Mouse (Mus musculus) embryonic facial prominence, embryonic 14.5 days (tissue): ENCODE data around the gene Cdk2ap1. TPM values are rescaled to one million over a fixed set of nuclear protein-coding genes. Genes with fewer than 3 reads are reported as not detected.
A peak's percentile ranks its signal among the peaks of the same experiment; 100 is the strongest.
"Not testable (repeated sequence)": the region's sequence is repeated elsewhere in the genome, so short reads cannot be mapped to it uniquely, and the experiment has no call there.

Experiments
- ATAC-seq: fragments of 200-750 bp; cut with Nextera tagmentation; 2 replicates; pipeline ENCODE4 v1.8.0; 2017; ENCODE audit warnings: low read depth, moderate number of reproducible peaks, moderate TSS enrichment
- DNase-seq: peaks from one replicate; pipeline ENCODE4 v3.0.0-alpha.2; 2015; ENCODE audit warnings: low spot score
- H3K27ac ChIP-seq: fragments of 300-500 bp; sonication (generic); replicated peaks from 2 replicates; pipeline ENCODE4 v1.5.1; 2014; ENCODE audit warnings: low read depth, mild to moderate bottlenecking, low read length, moderate library complexity
- H3K27me3 ChIP-seq: fragments of 300-500 bp; sonication (generic); replicated peaks from 2 replicates; pipeline ENCODE4 v1.6.1; 2014; ENCODE audit warnings: low read length; ENCODE audit not compliant: control insufficient read depth, insufficient read depth
- H3K36me3 ChIP-seq: fragments of 300-500 bp; sonication (generic); 2 replicates; pipeline ENCODE4 v1.6.1; 2014; ENCODE audit warnings: low read length, mixed read lengths; ENCODE audit not compliant: control insufficient read depth, insufficient read depth
- H3K4me1 ChIP-seq: fragments of 300-500 bp; sonication (generic); 2 replicates; pipeline ENCODE4 v1.6.1; 2014; ENCODE audit warnings: antibody characterized with exemption, low read length; ENCODE audit not compliant: control insufficient read depth, insufficient read depth
- H3K4me2 ChIP-seq: fragments of 300-500 bp; sonication (generic); 2 replicates; pipeline ENCODE4 v1.6.1; 2014; ENCODE audit warnings: low read depth, mild to moderate bottlenecking, low read length, moderate library complexity, mixed read lengths
- H3K4me3 ChIP-seq: fragments of 300-500 bp; sonication (generic); 2 replicates; pipeline ENCODE4 v1.5.1; 2014; ENCODE audit warnings: low read depth, mild to moderate bottlenecking, low read length
- H3K9ac ChIP-seq: fragments of 300-500 bp; sonication (generic); 2 replicates; pipeline ENCODE4 v1.6.1; 2014; ENCODE audit warnings: low read depth, mild to moderate bottlenecking, low read length, moderate library complexity, mixed read lengths
- H3K9me3 ChIP-seq: fragments of 300-500 bp; sonication (generic); 2 replicates; pipeline ENCODE4 v1.6.1; 2016; ENCODE audit warnings: low read length; ENCODE audit not compliant: control insufficient read depth
- WGBS: fragments of 180-500 bp; shearing (Covaris S2); extraction: QIAGEN DNeasy Blood & Tissue Kit; methylation state at CpG from one replicate; pipeline ENCODE4 v1.1.7; 2014; 5-methylcytosine and 5-hydroxymethylcytosine counted together
- polyA plus RNA-seq: library from polyadenylated mRNA; unstranded; fragments of >200 nt; fragmentation: Nextera tagmentation; extraction: Ambion mirVana; gene quantifications from 2 replicates; pipeline ENCODE4 v1.2.1, GENCODE M21; 2014

The Cdk2ap1 gene
- polyA plus RNA-seq, 1 experiment from 2014 or later, result 69.7 TPM

DNA sequence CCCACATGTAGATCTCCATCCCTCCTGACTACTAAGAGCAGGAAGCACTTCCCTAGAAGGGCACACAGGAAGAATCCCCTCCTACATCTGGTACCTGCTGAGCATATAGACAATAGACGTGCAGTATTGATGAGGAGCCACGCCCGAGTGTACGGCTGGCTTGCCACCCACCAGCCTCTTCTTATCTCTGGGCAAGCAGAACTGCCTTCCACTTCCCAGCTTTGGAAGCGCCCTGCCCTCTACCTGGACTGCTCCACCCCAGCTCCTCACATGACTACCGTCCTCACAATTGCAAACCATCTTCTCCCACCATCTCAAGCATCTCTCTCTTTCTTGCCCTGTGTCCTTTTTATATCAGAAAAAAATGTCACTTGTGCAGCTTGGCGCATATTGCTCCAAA lies 45.2 kb downstream of the Cdk2ap1 start:
- Histone ChIP-seq H3K27me3 (no peaks in the 10 kb centered on the region), H3K9ac (no peak overlapping the region), H3K9me3 (no peaks in the 10 kb centered on the region), H3K4me2 (no peak overlapping the region), H3K4me3 (no peak overlapping the region), H3K36me3 (peaks cover 58% of the 10 kb centered on the region), H3K27ac (no peak overlapping the region), H3K4me1 (no peaks in the 10 kb centered on the region)
- DNase-seq (no peak), ATAC-seq (no peak)
- WGBS, result 92% methylated on average over 7 of the region's 7 CpGs

DNA sequence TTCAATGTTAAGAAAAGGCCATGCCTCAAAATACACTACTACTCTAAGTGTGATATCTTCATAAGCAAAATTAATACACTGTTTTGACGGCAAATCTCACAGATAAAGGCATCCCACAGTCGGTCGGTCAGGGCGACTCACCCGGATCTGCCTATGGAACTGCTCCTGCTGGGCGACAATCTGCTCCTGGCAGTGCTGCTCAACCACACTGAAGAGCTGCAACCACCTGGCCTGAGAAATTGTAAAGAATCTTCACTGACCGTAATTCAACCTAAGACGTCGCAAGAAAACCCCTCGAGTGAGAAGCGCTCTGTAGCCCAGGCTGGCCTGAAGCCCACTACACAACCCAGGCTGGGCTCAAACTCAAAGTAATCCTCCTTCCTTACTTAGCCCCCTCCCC lies 46.9 kb downstream of the Cdk2ap1 start:
- H3K9ac ChIP-seq, result no peak overlapping the region
- no peak overlapping the region for H3K4me2 ChIP-seq
- no peak overlapping the region for H3K4me3 ChIP-seq
- ATAC-seq (no peak), DNase-seq (no peak)
- no peak overlapping the region for H3K27ac ChIP-seq
- WGBS, result 88% methylated on average over 11 of the region's 11 CpGs
- peaks cover 64% of the 10 kb centered on the region for H3K36me3 ChIP-seq
- H3K27me3 ChIP-seq, result no peaks in the 10 kb centered on the region
- peaks cover 5% of the 10 kb centered on the region for H3K9me3 ChIP-seq
- no peaks in the 10 kb centered on the region for H3K4me1 ChIP-seq

DNA sequence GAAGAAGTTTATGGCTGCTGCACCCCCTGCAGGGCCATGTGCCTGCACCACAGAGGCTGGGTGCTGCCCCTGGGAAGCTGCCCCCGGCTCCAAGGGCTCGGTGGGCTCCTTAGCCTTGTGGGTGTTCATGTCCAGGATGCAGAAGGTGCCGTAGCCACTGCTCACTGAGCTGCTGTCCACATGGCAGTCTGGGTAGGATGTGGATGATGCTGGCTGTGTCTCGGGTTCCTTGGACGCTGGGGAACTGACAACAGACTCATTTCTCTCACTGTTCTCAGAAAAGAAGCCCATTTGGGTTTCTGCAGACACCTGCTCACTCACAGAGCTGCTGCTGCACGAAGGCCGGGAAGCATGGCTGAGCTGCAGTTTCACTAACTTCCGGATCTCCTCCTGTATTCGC lies 47.4 kb downstream of the Cdk2ap1 start:
- 91% methylated on average over 9 of the region's 9 CpGs for WGBS
- Histone ChIP-seq H3K9ac (no peak overlapping the region), H3K36me3 (peaks cover 67% of the 10 kb centered on the region), H3K4me2 (no peak overlapping the region), H3K27me3 (no peaks in the 10 kb centered on the region), H3K4me1 (no peaks in the 10 kb centered on the region), H3K4me3 (no peak overlapping the region), H3K9me3 (peaks cover 5% of the 10 kb centered on the region), H3K27ac (no peak overlapping the region)
- DNase-seq, result no peak
- no peak for ATAC-seq

DNA sequence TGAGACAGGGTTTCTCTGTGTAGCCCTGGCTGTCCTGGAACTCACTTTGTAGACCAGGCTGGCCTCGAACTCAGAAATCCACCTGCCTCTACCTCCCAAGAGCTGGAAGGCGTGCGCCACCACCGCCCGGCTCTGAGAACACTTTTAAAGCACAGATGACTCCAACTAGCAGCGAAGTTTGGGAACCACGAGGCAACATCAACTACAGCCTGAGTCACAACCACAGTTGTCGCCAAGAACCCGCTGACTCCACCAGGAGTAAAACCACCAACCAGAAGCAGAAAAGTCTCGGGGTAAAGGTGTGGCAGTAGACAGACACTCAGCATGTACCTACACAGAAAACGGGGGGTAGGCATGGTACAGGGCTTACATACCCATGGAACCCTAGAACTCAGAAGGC lies 52.8 kb downstream of the Cdk2ap1 start:
- Histone ChIP-seq H3K4me2 (no peak overlapping the region), H3K4me1 (no peaks in the 10 kb centered on the region), H3K9me3 (peaks cover 5% of the 10 kb centered on the region), H3K27me3 (no peaks in the 10 kb centered on the region), H3K27ac (no peak overlapping the region), H3K9ac (no peak overlapping the region), H3K36me3 (peaks cover 70% of the 10 kb centered on the region), H3K4me3 (no peak overlapping the region)
- 97% methylated on average over 11 of the region's 11 CpGs for WGBS
- ATAC-seq (no peak), DNase-seq (no peak)

DNA sequence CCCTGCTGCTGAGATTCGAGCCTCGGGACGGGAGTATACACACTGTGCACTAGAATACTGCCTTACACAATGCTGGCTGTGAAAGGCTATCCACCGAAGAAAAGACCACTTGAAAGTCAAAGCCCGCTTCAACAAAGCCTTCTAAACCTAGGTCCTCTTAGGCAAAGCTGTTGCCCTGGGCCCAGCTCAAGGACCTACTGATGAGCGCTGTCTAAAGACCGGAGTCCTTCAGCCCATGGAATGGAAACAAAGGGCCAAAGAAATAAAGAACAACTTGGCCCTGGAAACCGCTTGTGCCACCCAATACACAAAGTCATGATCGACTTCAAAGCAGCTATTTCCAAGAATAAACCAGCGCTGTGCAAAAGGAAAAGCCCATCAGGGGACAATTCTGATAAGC lies 53.7 kb downstream of the Cdk2ap1 start:
- WGBS, result 94% methylated on average over 10 of the region's 10 CpGs
- H3K36me3 ChIP-seq, result peaks cover 63% of the 10 kb centered on the region
- H3K27ac ChIP-seq, result no peak overlapping the region
- ATAC-seq, result no peak
- no peak overlapping the region for H3K4me2 ChIP-seq
- H3K9me3 ChIP-seq, result peaks cover 5% of the 10 kb centered on the region
- no peak overlapping the region for H3K4me3 ChIP-seq
- H3K9ac ChIP-seq, result no peak overlapping the region
- H3K4me1 ChIP-seq, result no peaks in the 10 kb centered on the region
- H3K27me3 ChIP-seq, result no peaks in the 10 kb centered on the region
- DNase-seq, result no peak

DNA sequence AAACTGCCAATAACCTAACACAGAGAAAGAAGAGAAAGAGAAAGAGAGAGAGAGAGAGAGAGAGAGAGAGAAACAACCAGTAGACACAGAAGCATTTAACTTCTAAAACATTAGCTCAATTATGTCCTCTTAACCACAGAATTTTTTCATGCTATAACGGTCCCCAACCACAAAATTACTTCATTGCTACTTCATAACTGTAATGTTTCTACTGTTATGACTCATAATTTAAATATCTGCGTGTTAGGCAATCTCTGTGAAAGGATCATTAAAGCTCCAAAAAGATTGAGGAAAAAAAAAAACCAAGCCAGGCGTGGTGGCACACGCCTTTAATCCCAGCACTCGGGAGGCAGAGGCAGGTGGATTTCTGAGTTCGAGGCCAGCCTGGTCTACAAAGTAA lies 60.0 kb downstream of the Cdk2ap1 start:
- H3K36me3 ChIP-seq, result peaks cover 68% of the 10 kb centered on the region
- 89% methylated on average over 6 of the region's 6 CpGs for WGBS
- not testable (repeated sequence) for H3K9ac ChIP-seq, ATAC-seq, H3K27ac ChIP-seq, H3K4me1 ChIP-seq, H3K4me3 ChIP-seq, H3K9me3 ChIP-seq, H3K4me2 ChIP-seq, DNase-seq, H3K27me3 ChIP-seq

DNA sequence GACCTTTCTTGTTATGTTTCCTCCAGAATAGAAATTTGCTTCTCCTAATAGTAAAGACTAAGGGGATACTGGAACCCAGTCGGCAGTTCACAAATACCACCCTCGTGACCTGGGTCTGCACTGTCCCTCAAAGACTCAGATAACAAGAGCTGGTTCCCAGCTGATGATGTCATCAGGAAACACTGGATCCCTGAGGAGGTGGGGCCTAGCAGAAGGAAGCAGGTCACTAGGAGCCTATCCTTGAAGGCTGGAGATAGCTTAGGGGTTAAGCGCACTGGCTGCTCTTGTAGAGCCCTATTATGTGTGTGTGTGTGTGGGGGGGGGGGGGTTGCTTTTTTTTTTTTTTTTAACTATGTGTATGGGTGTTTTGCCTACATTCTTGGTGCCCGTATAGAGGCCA lies 62.8 kb downstream of the Cdk2ap1 start:
- Histone ChIP-seq H3K4me3 (no peak overlapping the region), H3K27ac (no peak overlapping the region)
- no peak for DNase-seq

DNA sequence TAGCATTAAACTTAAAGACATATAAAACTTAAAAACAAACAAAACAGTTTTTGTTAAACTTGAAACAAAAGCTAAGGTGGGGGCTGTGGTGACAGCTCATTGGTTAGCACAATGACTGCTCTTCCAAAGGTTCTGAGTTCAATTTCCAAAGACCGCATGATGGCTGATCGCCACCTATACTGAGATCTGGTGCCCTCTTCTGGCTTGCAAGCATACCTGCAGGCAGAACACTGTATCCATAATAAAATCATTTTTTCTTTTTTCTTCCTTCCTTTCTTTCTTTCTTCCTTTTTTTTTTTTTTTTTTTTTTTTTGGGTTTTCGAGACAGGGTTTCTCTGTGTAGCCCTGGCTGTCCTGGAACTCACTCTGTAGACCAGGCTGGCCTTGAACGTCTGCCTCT lies 63.6 kb downstream of the Cdk2ap1 start:
- H3K9me3 ChIP-seq, H3K4me3 ChIP-seq, H3K27ac ChIP-seq, H3K4me2 ChIP-seq, H3K9ac ChIP-seq, ATAC-seq, H3K4me1 ChIP-seq, H3K27me3 ChIP-seq: not testable (repeated sequence)
- H3K36me3 ChIP-seq, result peaks cover 65% of the 10 kb centered on the region
- 64% methylated on average over 3 of the region's 4 CpGs for WGBS
- DNase-seq, result peak; percentile 12

More for the DNA sequence above, 62.8 kb downstream of the Cdk2ap1 start:
- ATAC-seq, result no peak
- Histone ChIP-seq H3K36me3 (peaks cover 62% of the 10 kb centered on the region), H3K9ac (no peak overlapping the region), H3K4me2 (no peak overlapping the region), H3K9me3 (no peaks in the 10 kb centered on the region), H3K4me1 (no peaks in the 10 kb centered on the region), H3K27me3 (no peaks in the 10 kb centered on the region)
- WGBS, result 75% methylated on average over 4 of the region's 4 CpGs

DNA sequence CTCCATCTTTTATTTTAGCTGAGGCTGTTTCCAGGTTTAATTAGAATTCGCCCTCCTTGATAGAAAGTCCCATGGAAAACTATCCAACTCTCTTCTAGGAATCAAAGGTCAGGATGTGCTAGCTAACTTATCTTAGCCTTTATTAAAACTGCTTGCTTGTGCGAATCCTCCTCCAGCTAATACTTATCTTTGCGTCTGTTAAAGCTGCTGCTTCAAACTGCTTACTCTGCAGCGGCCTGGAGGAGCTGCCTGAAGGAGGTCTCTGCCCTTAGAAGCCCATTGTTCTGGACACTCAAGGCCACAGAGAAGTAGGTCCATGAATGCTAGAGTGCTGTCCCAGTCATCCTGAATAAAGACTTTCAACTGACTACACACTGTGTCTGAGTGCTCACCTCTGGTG lies 66.4 kb downstream of the Cdk2ap1 start:
- Histone ChIP-seq H3K4me3 (no peak overlapping the region), H3K9me3 (no peaks in the 10 kb centered on the region), H3K36me3 (peaks cover 64% of the 10 kb centered on the region), H3K27me3 (no peaks in the 10 kb centered on the region), H3K27ac (no peak overlapping the region), H3K9ac (no peak overlapping the region), H3K4me2 (no peak overlapping the region), H3K4me1 (no peaks in the 10 kb centered on the region)
- 98% methylated on average over 4 of the region's 4 CpGs for WGBS
- no peak for ATAC-seq
- no peak for DNase-seq
